Mouse (Mus musculus) limb, embryonic 15.5 days (tissue): ENCODE data around the gene Zbtb48. TPM values are rescaled to one million over a fixed set of nuclear protein-coding genes. Genes with fewer than 3 reads are reported as not detected.

ENCODE experiments used
- ATAC-seq: fragments of 200-750 bp; cut with Nextera tagmentation; 2 replicates; pipeline ENCODE4 v1.8.0; 2017; ENCODE audit warnings: low read depth, moderate TSS enrichment; ENCODE audit not compliant: insufficient number of reproducible peaks, low FRiP score, low TSS enrichment
- H3K27ac ChIP-seq: fragments of 300-500 bp; sonication (generic); 2 replicates; pipeline ENCODE4 v1.5.1; 2015; ENCODE audit warnings: moderate library complexity, mild to moderate bottlenecking, inconsistent platforms
- H3K27me3 ChIP-seq: fragments of 300-500 bp; sonication (generic); 2 replicates; pipeline ENCODE4 v1.6.1; 2015; ENCODE audit warnings: inconsistent platforms
- H3K36me3 ChIP-seq: fragments of 300-500 bp; sonication (generic); 2 replicates; pipeline ENCODE4 v1.6.1; 2015; ENCODE audit warnings: inconsistent platforms
- H3K4me1 ChIP-seq: fragments of 300-500 bp; sonication (generic); 2 replicates; pipeline ENCODE4 v1.6.1; 2015; ENCODE audit warnings: inconsistent platforms
- H3K4me2 ChIP-seq: fragments of 300-500 bp; sonication (generic); 2 replicates; pipeline ENCODE4 v1.6.1; 2015; ENCODE audit warnings: mild to moderate bottlenecking, inconsistent platforms
- H3K4me3 ChIP-seq: fragments of 300-500 bp; sonication (generic); 2 replicates; pipeline ENCODE4 v1.5.1; 2015; ENCODE audit warnings: mild to moderate bottlenecking, inconsistent platforms
- H3K9ac ChIP-seq: fragments of 300-500 bp; sonication (generic); 2 replicates; pipeline ENCODE4 v1.6.1; 2015; ENCODE audit warnings: inconsistent platforms
- H3K9me3 ChIP-seq: fragments of 300-500 bp; sonication (generic); 2 replicates; pipeline ENCODE4 v1.6.1; 2016; ENCODE audit warnings: inconsistent platforms
- WGBS: fragments of 180-500 bp; shearing (Covaris S2); methylation state at CpG from one replicate; pipeline ENCODE4 v1.1.7; 2015; 5-methylcytosine and 5-hydroxymethylcytosine counted together
- polyA plus RNA-seq: library from polyadenylated mRNA; unstranded; fragments of >200 nt; fragmentation: Nextera tagmentation; extraction: Ambion mirVana; gene quantifications from 2 replicates; pipeline ENCODE4 v1.2.1, GENCODE M21; 2015

Zbtb48 gene
- polyA plus RNA-seq, 1 experiment from 2014 or later, result 19.5 TPM

DNA sequence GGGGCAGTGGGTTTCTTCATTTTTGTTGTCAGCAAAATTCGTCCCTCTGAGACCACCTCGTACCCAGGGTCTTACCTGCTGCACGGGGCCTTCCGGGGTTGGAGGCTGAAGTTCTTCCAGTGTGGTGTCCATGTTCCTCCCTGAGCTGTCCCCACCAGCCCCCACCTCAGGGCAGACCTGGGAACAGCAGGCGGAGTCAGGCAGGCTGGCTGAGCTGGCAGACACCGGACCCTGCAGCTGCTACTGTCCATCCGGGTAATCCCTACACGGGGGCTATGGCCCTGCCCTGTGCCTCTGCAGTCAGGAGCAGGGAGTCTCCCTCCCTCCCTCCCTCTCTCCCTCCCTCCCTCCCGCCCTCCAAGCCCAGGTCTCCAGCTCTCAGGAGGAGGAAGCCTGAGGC lies 43.9 kb downstream of the Zbtb48 start:
- Histone ChIP-seq H3K4me2 (no peak overlapping the region), H3K27me3 (no peaks in the 10 kb centered on the region), H3K4me1 (peaks cover 38% of the 10 kb centered on the region), H3K4me3 (peak overlapping the region; percentile 14; the same call in 1 of the 2 replicates), H3K36me3 (peaks cover 62% of the 10 kb centered on the region), H3K9ac (no peak overlapping the region), H3K9me3 (no peaks in the 10 kb centered on the region), H3K27ac (peak overlapping the region; percentile 14; the same call in 1 of the 2 replicates)
- WGBS, result 34% methylated on average over 8 of the region's 9 CpGs
- peak; percentile 62; the same call in 1 of the 2 replicates for ATAC-seq

DNA sequence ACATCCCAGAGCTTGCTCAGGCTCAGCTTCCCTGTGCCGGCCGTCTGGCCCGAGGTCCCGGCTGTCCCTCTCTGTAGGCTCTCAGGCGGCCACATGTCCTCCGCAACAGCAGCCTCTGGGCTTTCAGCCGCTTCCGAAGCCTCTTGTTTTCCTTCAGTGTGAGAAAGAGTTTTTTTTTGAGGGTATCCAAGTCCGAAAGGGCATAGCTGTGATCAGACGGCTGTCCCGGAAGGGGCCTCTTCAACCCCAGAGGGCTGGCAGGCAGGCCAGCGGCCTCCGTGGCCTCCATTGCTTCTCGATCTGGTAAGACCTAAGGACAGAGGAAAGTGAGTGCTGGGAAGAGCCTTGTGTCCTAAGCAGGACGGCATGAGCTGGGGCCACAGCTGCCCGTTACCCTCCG lies 44.4 kb downstream of the Zbtb48 start:
- H3K27ac ChIP-seq, result peak overlapping the region; percentile 14
- no peaks in the 10 kb centered on the region for H3K27me3 ChIP-seq
- H3K36me3 ChIP-seq, result peaks cover 62% of the 10 kb centered on the region
- no peak overlapping the region for H3K9ac ChIP-seq
- ATAC-seq, result no peak
- H3K9me3 ChIP-seq, result no peaks in the 10 kb centered on the region
- H3K4me2 ChIP-seq, result 0 out of 2 replicates have a peak overlapping the region, but pooled peaks have one; percentile 1
- peaks cover 36% of the 10 kb centered on the region for H3K4me1 ChIP-seq
- WGBS, result 61% methylated on average over 17 of the region's 17 CpGs
- H3K4me3 ChIP-seq, result peak overlapping the region; percentile 14

DNA sequence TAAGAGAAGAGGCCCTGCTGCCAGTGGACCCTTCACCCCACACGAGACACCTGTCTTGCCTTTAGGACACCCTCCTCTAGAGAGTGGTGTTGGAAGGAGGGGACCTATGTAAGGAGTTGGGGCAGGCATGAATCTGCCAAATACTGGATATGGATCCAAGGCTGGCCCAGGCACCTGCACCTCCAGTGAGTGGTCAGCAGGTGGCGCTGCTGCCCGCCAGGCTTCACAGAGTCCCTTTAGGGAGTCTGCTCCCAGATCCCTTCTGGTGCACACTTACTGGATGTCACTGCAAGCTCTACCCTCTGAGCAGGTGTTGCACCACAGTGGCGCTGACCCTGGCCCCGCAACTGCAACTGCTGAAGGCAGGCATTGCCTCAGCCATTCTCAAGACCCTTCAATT lies 46.1 kb downstream of the Zbtb48 start:
- ATAC-seq, result no peak
- H3K36me3 ChIP-seq, result peaks cover 68% of the 10 kb centered on the region
- 12% methylated on average over 5 of the region's 5 CpGs for WGBS
- no peak overlapping the region for H3K4me2 ChIP-seq
- H3K9me3 ChIP-seq, result no peaks in the 10 kb centered on the region
- no peaks in the 10 kb centered on the region for H3K27me3 ChIP-seq
- H3K4me3 ChIP-seq, result no peak overlapping the region
- 0 out of 2 replicates have a peak overlapping the region, but pooled peaks have one; percentile 8 for H3K27ac ChIP-seq
- peaks cover 24% of the 10 kb centered on the region for H3K4me1 ChIP-seq
- H3K9ac ChIP-seq, result no peak overlapping the region

DNA sequence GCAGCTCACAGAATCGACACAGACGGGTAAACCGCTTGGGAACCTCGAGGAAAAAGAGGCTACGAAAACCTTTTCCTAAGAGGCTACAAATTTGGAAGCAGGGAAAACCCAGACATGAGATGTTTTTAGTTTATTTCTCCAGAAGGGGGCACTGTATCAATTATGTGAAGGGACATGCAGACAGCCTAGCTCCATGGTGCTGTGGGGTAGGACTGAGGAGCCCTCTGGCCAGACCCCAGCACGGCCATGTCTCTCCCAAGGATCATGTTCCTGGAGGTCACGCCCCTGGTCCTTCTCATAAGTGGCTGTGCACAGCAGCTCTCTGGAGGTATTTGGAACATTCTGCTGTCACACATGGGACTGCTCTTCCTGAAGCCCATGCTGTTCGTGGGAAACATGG lies 46.8 kb downstream of the Zbtb48 start:
- 72% methylated on average over 8 of the region's 8 CpGs for WGBS
- ATAC-seq, result no peak
- Histone ChIP-seq H3K4me2 (no peak overlapping the region), H3K4me1 (peaks cover 18% of the 10 kb centered on the region), H3K27ac (no peak overlapping the region), H3K9me3 (no peaks in the 10 kb centered on the region), H3K9ac (no peak overlapping the region), H3K36me3 (peaks cover 66% of the 10 kb centered on the region), H3K4me3 (no peak overlapping the region), H3K27me3 (no peaks in the 10 kb centered on the region)

DNA sequence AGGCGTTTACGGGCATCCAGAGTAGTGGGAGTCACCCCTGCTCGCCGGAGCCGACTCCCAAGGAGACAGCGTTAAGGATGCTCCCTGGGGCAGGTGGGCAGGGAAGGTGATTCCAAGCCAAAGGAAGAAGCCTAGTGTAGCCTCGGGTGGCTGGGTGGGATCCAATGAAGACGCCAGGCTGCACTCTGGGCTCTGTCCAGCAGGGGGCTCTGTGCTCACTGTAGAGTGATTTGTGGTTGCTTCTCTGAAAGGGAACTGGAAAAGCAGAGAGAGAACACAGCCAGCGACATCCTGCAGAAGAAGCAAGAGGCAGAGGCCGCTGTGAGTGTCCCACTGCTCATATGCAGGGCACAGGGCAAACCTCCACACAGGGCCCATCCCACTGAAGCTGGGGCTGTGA lies 49.7 kb downstream of the Zbtb48 start:
- H3K27ac ChIP-seq, result no peak overlapping the region
- no peak overlapping the region for H3K9ac ChIP-seq
- no peak overlapping the region for H3K4me2 ChIP-seq
- peaks cover 70% of the 10 kb centered on the region for H3K36me3 ChIP-seq
- peaks cover 11% of the 10 kb centered on the region; the same call in 1 of the 2 replicates for H3K4me1 ChIP-seq
- no peaks in the 10 kb centered on the region for H3K9me3 ChIP-seq
- ATAC-seq, result no peak
- WGBS, result 37% methylated on average over 10 of the region's 10 CpGs
- H3K27me3 ChIP-seq, result no peaks in the 10 kb centered on the region
- no peak overlapping the region for H3K4me3 ChIP-seq

DNA sequence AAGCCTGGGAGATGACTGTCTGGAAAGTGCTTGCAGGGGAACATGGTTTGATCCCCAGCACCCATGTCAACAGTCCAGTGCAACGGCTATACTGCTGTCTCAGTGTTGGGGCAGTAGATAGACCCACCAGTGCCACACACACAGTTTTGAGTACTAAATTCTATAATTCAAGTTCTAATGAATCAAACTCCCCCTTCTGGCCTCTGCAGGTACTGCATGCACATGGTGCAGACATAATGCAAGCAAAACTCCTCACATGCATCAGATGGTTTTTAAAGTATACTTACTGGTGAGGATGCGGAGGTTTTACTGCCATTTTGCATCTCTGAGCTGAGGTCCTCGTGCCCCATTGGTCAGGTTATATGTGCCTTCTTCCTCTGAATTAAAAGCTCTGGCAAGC lies 52.0 kb downstream of the Zbtb48 start:
- Histone ChIP-seq H3K4me1 (peaks cover 6% of the 10 kb centered on the region; the same call in 1 of the 2 replicates), H3K36me3 (peaks cover 55% of the 10 kb centered on the region)
- WGBS, result 95% methylated on average over 3 of the region's 3 CpGs

DNA sequence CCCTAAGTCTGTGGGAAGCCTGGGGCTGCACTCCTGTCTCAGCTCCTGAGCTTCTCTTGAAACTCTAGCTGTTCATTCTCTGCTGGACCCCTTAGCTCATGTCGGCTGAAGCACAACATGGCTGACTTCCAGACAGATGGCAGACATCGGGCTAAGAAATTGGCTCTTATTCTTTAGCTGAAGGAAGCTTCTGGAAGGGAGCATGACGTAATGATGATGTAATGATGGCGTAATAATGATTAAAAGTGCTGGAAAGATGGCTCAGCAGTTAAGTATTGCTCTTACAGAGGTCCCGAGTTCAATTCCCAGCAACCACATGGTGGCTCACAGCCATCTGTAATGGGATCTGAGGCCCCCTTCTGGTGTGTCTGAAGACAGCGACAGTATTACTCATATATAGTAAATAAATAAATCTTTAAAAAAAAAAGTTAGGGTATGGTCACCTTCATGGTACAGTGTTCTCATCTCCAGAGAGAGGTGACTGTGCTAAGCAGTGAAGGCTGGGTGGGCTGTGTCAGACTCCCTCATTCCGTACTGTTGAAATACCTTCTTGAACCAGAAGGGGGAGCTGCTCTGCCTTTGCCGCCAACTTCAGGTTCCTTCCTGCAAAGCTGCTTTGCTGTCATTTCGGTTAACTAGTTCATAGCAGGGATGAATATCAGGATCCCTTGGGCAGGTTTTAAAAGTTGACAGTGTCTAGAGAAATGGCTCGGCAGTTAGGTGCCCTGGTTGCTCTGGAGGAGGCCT lies 55.1 kb downstream of the Zbtb48 start:
- Histone ChIP-seq H3K27ac (no peak overlapping the region), H3K9ac (no peak overlapping the region), H3K9me3 (no peaks in the 10 kb centered on the region), H3K36me3 (peaks cover 62% of the 10 kb centered on the region), H3K27me3 (no peaks in the 10 kb centered on the region), H3K4me2 (no peak overlapping the region), H3K4me1 (no peaks in the 10 kb centered on the region), H3K4me3 (no peak overlapping the region)
- no peak for ATAC-seq
- 62% methylated on average over 10 of the region's 10 CpGs for WGBS

More for the DNA sequence above, 52.0 kb downstream of the Zbtb48 start:
- H3K27me3 ChIP-seq, result no peaks in the 10 kb centered on the region
- H3K4me3 ChIP-seq, result no peak overlapping the region
- H3K9ac ChIP-seq, result no peak overlapping the region
- no peak overlapping the region for H3K27ac ChIP-seq
- no peaks in the 10 kb centered on the region for H3K9me3 ChIP-seq
- no peak overlapping the region for H3K4me2 ChIP-seq
- no peak for ATAC-seq

Other genes with a start within 250 kb of the Zbtb48 start
- 65.7 and 66.4 TPM in 2 replicates for gene Camta1, start 165.8 kb downstream of the Zbtb48 start, polyA plus RNA-seq
- gene Dnajc11, start 94.0 kb downstream of the Zbtb48 start, polyA plus RNA-seq, result 58.3 and 61.6 TPM in 2 replicates
- gene Thap3, start 38.7 kb downstream of the Zbtb48 start, polyA plus RNA-seq, result 45.6 and 50.9 TPM in 2 replicates
- gene Phf13, start 31.4 kb downstream of the Zbtb48 start, polyA plus RNA-seq, result 28.4 and 34.2 TPM in 2 replicates
- 16.2 and 19.7 TPM in 2 replicates for gene Klhl21, start 18.9 kb downstream of the Zbtb48 start, polyA plus RNA-seq
- gene Tas1r1, start 10.9 kb upstream of the Zbtb48 start, polyA plus RNA-seq, result 0.81 and 1.7 TPM in 2 replicates
- gene Nol9, start 11.7 kb upstream of the Zbtb48 start, polyA plus RNA-seq, result 27.0 and 30.3 TPM in 2 replicates
- gene Plekhg5, start 44.8 kb upstream of the Zbtb48 start, polyA plus RNA-seq, result 17.1 and 18.5 TPM in 2 replicates
- 1.1 and 1.2 TPM in 2 replicates for gene Tnfrsf25, start 88.3 kb upstream of the Zbtb48 start, polyA plus RNA-seq
- gene Espn, start 124.7 kb upstream of the Zbtb48 start, polyA plus RNA-seq, result 1.9 and 2.2 TPM in 2 replicates
- 0.12 and 0.14 TPM in 2 replicates for gene Hes2, start 131.2 kb upstream of the Zbtb48 start, polyA plus RNA-seq
- gene Acot7, start 150.5 kb upstream of the Zbtb48 start, polyA plus RNA-seq, result 52.6 and 57.3 TPM in 2 replicates
- 18.9 and 21.9 TPM in 2 replicates for gene Gpr153, start 246.6 kb upstream of the Zbtb48 start, polyA plus RNA-seq